Comparison of ENCODE assay signal across 20 mouse cellular contexts in the genomic region with DNA sequence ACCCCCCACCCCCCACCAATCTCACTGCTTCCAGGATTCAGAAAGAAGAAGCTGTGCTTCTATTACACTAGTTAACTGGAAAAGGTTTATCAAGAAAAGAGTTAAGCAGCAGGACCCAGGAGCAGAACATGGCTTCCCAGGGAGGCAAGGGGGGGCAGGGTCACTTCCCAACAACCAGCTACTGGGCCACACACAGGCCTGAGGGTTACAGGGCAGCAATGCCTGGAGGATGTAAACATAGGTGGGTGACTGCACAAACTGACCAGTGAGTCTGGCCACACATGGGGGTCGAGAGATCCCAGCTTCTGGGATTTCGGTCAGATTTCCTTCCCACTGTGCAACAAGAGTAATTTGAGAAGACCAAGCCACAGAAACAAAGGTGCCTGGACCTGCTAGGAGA. TPM values are rescaled to one million over a fixed set of nuclear protein-coding genes. Genes with fewer than 3 reads are reported as not detected.
DNase-seq lines count a peak whose midpoint lies in the region; TF ChIP-seq lines count a peak whose summit lies in the region.
"Had no signal": no experiment of that assay in that cellular context is flagged by ENCODE, and none has a peak within 500 bp of the region (broad histone marks: within the 10 kb centered on the region; RNA-seq: fewer than 3 reads in every experiment).

No protein-coding gene starts in this region.

- intact Hi-C loops in heart, adult 2 months (cut with DNase I) = no loop called here

- DNase-seq in heart, adult 11 months = peak; percentile 92
- DNase-seq in heart, adult 2 months = no peak
- DNase-seq: adrenal gland, adult 2 months; adrenal gland, adult 8-10 months; adrenal gland, postnatal 10 days; adrenal gland, postnatal 14 days; adrenal gland, postnatal 25 days; adrenal gland, postnatal 36 days; B cell, adult 2 months; cerebellum, adult 11 months; cerebellum, adult 11-12 months; cerebellum, adult 18-20 months; cerebellum, adult 2 months had no signal

- no peaks in the 10 kb centered on the region for H3K27me3 ChIP-seq in heart, adult 2 months (ENCODE audit: control insufficient read depth, insufficient read depth, low read length)
- H3K27me3 ChIP-seq: CH12.LX, Patski had no signal

- H3K4me1 ChIP-seq in heart, adult 2 months (ENCODE audit: control insufficient read depth, insufficient read depth, low read length) = peaks cover 9% of the 10 kb centered on the region

- H3K36me3 ChIP-seq in heart, adult 2 months (ENCODE audit: control insufficient read depth, insufficient read depth, low read length) = peaks cover 4% of the 10 kb centered on the region; the same call in 1 of the 2 replicates

- WGBS in heart, adult 2 months = 93% methylated on average over 2 of the region's 2 CpGs

- TF ChIP-seq POLR2A in heart, adult 2 months (IDR thresholded peaks at IDR 0.05; ENCODE audit: insufficient read depth, low read depth, low read length) = no peak

- H3K9ac ChIP-seq in heart, adult 2 months (ENCODE audit: low read depth, low read length) = no peak overlapping the region

- no peak overlapping the region for H3K4me3 ChIP-seq in heart, adult 2 months

- TF ChIP-seq CTCF in heart, adult 2 months (IDR thresholded peaks at IDR 0.05) = no peak

- H3K27ac ChIP-seq in heart, adult 2 months = no peak overlapping the region

- no peaks in the 10 kb centered on the region for H3K79me2 ChIP-seq in heart, adult 2 months (replicated peaks; ENCODE audit: control insufficient read depth, insufficient read depth, low read length)

- no peak for TF ChIP-seq EP300 in heart, adult 2 months (IDR thresholded peaks at IDR 0.05; ENCODE audit: insufficient read depth, low read depth, low read length)

RNA-seq across cellular contexts. Expression of gene Snx33, which starts 11.0 kb away (rescaled TPM):
- total RNA-seq in heart, adult 2 months (2021) = 10 to 100 TPM in 1 of 2 experiments, 1 to 10 TPM in 1; 6.7 to 10.0 TPM
- polyA plus RNA-seq in heart, adult 2 months (2012; rRNA removed) = 7.8 and 8.8 TPM in 2 replicates

RNA-seq across cellular contexts. Expression of gene Imp3, which starts 20.1 kb away (rescaled TPM):
- 10 to 100 TPM; 54.0 to 63.3 TPM for total RNA-seq in heart, adult 2 months (2021)
- polyA plus RNA-seq in heart, adult 2 months (2012; rRNA removed) = 75.6 and 87.1 TPM in 2 replicates

RNA-seq across cellular contexts. Expression of gene Snupn, which starts 33.5 kb away (rescaled TPM):
- total RNA-seq in heart, adult 2 months (2021) = 10 to 100 TPM in 1 of 2 experiments, 1 to 10 TPM in 1; 9.3 to 10.2 TPM
- 5.7 and 9.5 TPM in 2 replicates for polyA plus RNA-seq in heart, adult 2 months (2012; rRNA removed)

RNA-seq across cellular contexts. Expression of gene Cspg4, which starts 52.3 kb away (rescaled TPM):
- 10 to 100 TPM; 12.7 to 13.7 TPM for total RNA-seq in heart, adult 2 months (2021)
- 15.7 and 17.1 TPM in 2 replicates for polyA plus RNA-seq in heart, adult 2 months (2012; rRNA removed)
- polyA plus RNA-seq: CD4-positive, CD25-positive, alpha-beta regulatory T cell, adult 4 months; G1E had no signal

RNA-seq across cellular contexts. Expression of gene Odf3l1, which starts 52.7 kb away (rescaled TPM):
- not detected for total RNA-seq in heart, adult 2 months (2021)
- polyA plus RNA-seq in heart, adult 2 months (2012; rRNA removed) = 1.5 and 1.6 TPM in 2 replicates
- total RNA-seq: CH12.LX, ES-E14, G1E, MEL had no signal
- polyA plus RNA-seq: activated CD4-positive, CD25-positive, alpha-beta regulatory T cell, adult 4 months; CD4-positive, CD25-positive, alpha-beta regulatory T cell, adult 4 months; G1E; Patski had no signal
